Mouse (Mus musculus) heart, adult 2 months (tissue): ENCODE data around the gene Fancg.

Experiments used
- CTCF ChIP-seq: fragments of 200-600 bp; IDR thresholded peaks from 2 replicates; pipeline ENCODE4 v1.8.1; 2022; ENCODE audit warnings: antibody characterized with exemption, mild to moderate bottlenecking, moderate library complexity
- EP300 ChIP-seq: fragments of 200-500 bp; IDR thresholded peaks from 2 replicates; pipeline ENCODE4 v1.6.1; 2011; ENCODE audit warnings: low read depth, low read length, control low read depth; ENCODE audit not compliant: insufficient read depth

DNA sequence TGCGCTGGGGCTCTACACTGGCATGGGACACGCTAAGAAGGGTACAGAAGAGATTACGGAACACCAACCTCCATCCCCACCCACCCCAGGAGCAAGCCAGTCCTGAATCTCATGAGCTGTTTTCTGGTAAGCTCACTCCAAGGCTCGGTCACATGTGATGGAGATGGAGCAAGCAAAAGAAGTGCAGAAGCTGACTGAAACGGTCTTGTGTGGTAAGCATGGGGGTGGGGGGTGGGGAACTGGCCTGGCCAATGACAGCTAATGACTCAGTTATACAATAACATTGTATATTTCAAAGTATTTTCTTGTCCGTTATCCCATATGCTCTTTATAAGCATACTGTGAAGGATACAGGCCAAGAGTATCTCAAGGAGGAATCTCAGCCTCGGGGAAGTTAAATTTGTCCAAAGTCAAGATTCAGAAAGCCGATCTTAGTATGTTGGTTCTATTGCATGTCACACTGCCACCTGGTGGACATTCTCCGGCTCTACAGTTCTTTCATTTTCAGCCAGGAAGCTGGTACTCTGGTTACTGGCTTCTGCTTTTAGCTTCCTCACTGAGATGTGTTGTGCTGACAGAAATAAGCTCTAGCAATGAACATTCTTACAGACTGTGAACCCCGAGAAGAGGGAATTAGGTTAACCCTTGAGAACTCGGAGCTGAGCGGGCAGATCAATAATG lies 45.1 kb downstream of the Fancg start:
- no peak for TF ChIP-seq EP300
- TF ChIP-seq CTCF: peak; percentile 91
